Mouse (Mus musculus) G1E (cell line): ENCODE results near the gene Arhgef1.

Experiments used
- POLR2AphosphoS5 ChIP-seq: IDR thresholded peaks from 2 replicates; pipeline ENCODE4 v1.6.1; 2012; ENCODE audit warnings: low read depth, low read length, inconsistent platforms; ENCODE audit not compliant: insufficient replicate concordance
- TAL1 ChIP-seq: conservative IDR thresholded peaks from 2 replicates; pipeline ENCODE4 v1.6.1; 2012; ENCODE audit warnings: low read depth, low read length, inconsistent platforms, mixed read lengths

- TF ChIP-seq TAL1 = no peak
- TF ChIP-seq POLR2AphosphoS5 = no peak
These were observed 25.1 kb upstream of the Arhgef1 start for GRCm38 (mm10) chr7:24877588-24877987.
